Mouse (Mus musculus) E14TG2a.4 (cell line): ENCODE results near the gene Csnk1g1.
A peak's percentile ranks its signal among the peaks of the same experiment; 100 is the strongest.

Source experiments
- H3K27me3 ChIP-seq: 2 replicates; pipeline ENCODE4 v1.6.1; 2014; ENCODE audit warnings: low read length, control low read depth; ENCODE audit not compliant: insufficient read depth
- H3K36me3 ChIP-seq: 2 replicates; pipeline ENCODE4 v1.6.1; 2014; ENCODE audit warnings: low read length, control low read depth; ENCODE audit not compliant: insufficient read depth
- H3K4me1 ChIP-seq: replicated peaks from 2 replicates; pipeline ENCODE4 v1.6.1; 2014; ENCODE audit warnings: low read depth, low read length, control low read depth
- H3K4me3 ChIP-seq: replicated peaks from 2 replicates; pipeline ENCODE4 v1.5.1; 2014; ENCODE audit warnings: mild to moderate bottlenecking, low read length
- H3K9me3 ChIP-seq: 2 replicates; pipeline ENCODE4 v1.6.1; 2014; ENCODE audit warnings: low read length, control low read depth
- CTCF ChIP-seq: conservative IDR thresholded peaks from 2 replicates; pipeline ENCODE4 v1.5.1; 2014; ENCODE audit warnings: low read length
- NANOG ChIP-seq: IDR thresholded peaks from 2 replicates; pipeline ENCODE4 v1.6.1; 2014; ENCODE audit warnings: borderline replicate concordance, low read length, mixed read lengths
- POU5F1 ChIP-seq: IDR thresholded peaks from 2 replicates; pipeline ENCODE4 v1.6.1; 2014; ENCODE audit warnings: low read length, borderline replicate concordance

The Csnk1g1 gene

DNA sequence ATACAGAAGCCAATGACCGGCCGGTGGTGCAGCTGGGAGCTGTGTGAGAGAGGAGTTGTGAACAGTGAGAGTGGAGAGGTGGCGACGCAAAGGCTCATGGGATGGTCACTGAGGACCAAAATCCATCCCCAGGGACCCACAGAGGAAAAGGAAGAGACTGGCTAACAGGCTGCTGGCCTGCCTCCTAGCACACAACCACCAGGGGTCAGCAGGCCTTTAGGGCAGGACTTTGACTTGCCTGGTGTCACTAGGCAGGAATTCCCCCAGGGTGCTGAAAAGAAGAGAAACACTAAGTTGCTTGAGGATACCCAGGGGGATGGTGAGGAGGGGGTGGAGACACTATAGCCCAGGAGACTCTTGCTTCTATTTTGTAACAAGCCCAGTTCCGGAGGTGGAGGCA lies 158.8 kb downstream of the Csnk1g1 start:
- Histone ChIP-seq H3K27me3 (peaks cover 28% of the 10 kb centered on the region), H3K4me3 (no peak overlapping the region), H3K9me3 (no peaks in the 10 kb centered on the region), H3K36me3 (peaks cover 48% of the 10 kb centered on the region), H3K4me1 (peaks cover 54% of the 10 kb centered on the region)
- TF ChIP-seq NANOG (no peak), CTCF (peak; percentile 39)

DNA sequence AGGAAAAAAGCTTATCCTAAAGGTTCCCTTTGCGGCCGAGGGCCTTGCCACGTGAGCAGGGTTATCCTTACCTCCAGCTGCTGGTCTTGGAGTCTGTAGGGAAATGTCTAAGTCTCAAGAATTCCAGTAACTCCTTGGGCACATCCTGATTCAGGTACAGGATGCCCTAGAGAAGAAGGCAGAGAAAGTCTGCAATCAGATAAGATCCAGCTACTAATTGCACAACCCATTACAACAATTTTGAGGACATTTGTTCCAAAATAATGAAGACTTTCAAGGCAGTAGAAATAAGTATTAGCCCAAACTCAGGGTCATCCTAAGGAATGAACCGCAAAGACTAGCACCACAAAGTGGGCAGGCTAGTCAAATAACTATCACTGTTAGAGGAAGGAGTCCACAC lies 159.3 kb downstream of the Csnk1g1 start:
- H3K4me1 ChIP-seq, result peaks cover 49% of the 10 kb centered on the region

DNA sequence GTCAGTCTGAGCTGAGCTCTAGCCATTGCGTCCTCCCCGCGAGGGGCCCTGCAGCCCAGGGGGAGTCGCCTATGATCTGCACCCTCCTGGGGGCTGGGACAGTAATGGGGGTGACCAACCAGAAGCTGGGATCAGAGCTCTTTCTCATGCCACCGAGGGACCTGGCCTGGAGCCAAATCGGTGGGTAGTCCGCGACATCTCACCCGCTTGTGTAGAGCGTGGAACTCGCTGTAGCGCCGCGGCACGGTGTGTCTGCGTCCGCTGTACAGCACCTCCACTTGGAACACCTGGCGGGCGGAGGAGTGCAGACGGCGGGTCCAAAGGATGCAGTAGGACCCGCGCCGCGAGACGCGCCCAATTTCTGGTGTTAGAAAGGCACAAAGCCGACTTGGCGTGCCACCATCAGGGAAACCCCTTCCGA lies 160.3 kb downstream of the Csnk1g1 start:
- Histone ChIP-seq H3K27me3 (peaks cover 35% of the 10 kb centered on the region), H3K9me3 (no peaks in the 10 kb centered on the region), H3K4me3 (peak overlapping the region; percentile 92), H3K4me1 (peaks cover 48% of the 10 kb centered on the region), H3K36me3 (peaks cover 33% of the 10 kb centered on the region)
- no peak for TF ChIP-seq CTCF

More for the DNA sequence above, 159.3 kb downstream of the Csnk1g1 start:
- TF ChIP-seq CTCF (no peak), NANOG (no peak), POU5F1 (no peak)
- Histone ChIP-seq H3K27me3 (peaks cover 33% of the 10 kb centered on the region), H3K4me3 (no peak overlapping the region), H3K36me3 (peaks cover 43% of the 10 kb centered on the region), H3K9me3 (no peaks in the 10 kb centered on the region)

DNA sequence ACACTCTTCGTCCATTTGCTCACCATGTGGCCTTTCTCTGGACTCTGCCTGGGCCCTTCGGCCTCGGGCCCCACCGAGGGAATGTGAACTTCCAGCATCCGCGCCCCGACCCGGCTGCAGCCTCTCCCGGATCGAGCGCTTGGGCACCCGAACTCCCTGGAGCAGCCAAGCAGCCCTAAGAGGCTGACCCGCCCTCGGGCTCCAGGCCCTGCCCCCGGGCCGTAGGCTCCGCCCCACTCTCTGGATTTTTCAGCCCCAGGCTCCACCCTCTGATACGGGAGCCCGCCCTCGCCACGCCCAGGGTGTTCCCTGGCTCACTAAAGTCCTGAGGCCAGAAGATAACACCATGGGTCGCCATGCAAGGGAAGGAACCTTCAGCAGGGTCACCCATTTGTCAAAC lies 160.9 kb downstream of the Csnk1g1 start, which contains the start of gene Snx22:
Gene Snx22, minus strand, starts transcription at position 137 of the 400 bp plus-strand sequence.
- peaks cover 27% of the 10 kb centered on the region for H3K36me3 ChIP-seq
- peaks cover 43% of the 10 kb centered on the region for H3K4me1 ChIP-seq
- H3K27me3 ChIP-seq, result peaks cover 35% of the 10 kb centered on the region
- H3K4me3 ChIP-seq, result peak within 1 kb of the TSS; percentile 92
- TF ChIP-seq NANOG (no peak), CTCF (no peak), POU5F1 (no peak)
- H3K9me3 ChIP-seq, result peaks cover 6% of the 10 kb centered on the region

DNA sequence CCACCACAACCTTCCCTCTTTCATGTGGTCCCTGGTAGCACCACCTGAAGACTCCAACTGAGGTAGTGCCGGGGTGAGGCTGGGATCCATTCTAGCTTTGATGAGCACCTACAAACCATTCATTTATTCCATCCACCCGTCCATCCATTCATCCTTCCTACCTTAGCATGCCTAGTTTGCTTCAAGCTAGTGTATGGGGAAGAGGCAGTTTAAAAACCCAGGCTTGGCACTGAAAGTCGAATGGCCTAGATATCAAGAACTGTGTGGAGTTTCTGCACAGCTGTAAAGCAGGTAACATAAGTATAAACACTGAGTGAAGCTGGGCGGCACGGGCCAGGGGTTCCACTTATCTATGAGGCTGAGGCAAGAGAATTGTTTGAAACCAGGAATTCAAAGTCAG lies 161.4 kb downstream of the Csnk1g1 start:
- Histone ChIP-seq H3K9me3 (peaks cover 7% of the 10 kb centered on the region), H3K4me3 (no peak overlapping the region; the same call in 1 of the 2 replicates)

DNA sequence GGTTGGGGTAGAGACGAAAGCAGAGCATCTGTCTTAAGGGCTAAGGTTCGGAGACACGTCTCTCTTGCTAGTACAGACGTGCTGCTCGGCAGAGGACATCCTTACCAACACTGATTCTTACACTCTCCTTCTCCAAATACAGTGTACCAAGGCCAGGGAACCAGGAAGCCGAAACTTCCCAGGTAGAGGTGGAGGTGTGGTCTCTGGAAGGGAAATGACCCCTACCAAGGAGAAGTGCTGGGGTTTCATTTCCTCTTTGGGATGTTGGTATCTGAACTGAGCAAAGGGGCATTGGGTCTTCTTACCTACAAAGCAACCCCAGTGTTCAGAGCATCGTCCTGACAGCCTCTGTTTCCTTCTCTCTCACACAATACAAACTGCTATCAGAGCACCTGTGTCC lies 164.0 kb downstream of the Csnk1g1 start:
- H3K36me3 ChIP-seq, result no peaks in the 10 kb centered on the region
- TF ChIP-seq NANOG (no peak), POU5F1 (no peak), CTCF (no peak)

More for the DNA sequence above, 161.4 kb downstream of the Csnk1g1 start:
- Histone ChIP-seq H3K36me3 (peaks cover 24% of the 10 kb centered on the region), H3K27me3 (peaks cover 37% of the 10 kb centered on the region), H3K4me1 (peaks cover 41% of the 10 kb centered on the region)
- TF ChIP-seq CTCF (no peak), NANOG (no peak), POU5F1 (no peak)

DNA sequence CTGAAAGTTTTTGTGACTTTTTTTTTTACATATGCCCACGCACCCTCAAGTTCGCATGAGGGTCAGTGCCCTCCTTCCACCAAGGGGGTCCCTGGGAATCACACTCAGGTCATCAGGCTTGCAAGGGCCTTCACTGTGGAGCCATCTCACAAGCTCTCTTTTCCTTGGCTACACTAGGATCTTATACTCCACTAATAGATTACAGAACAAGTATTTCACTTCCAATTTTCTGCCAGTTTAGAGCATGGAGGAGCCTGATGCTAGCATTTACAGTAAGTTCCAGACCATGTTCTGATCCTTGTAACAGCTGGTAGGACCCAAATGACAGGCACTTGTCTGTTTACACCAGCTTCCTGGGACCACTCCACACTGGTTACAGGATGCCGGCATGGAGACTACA lies 169.3 kb downstream of the Csnk1g1 start:
- no peak for TF ChIP-seq CTCF
- peaks cover 15% of the 10 kb centered on the region for H3K27me3 ChIP-seq
- H3K4me1 ChIP-seq, result no peaks in the 10 kb centered on the region; the same call in 1 of the 2 replicates
- H3K36me3 ChIP-seq, result no peaks in the 10 kb centered on the region
- H3K9me3 ChIP-seq, result peaks cover 7% of the 10 kb centered on the region
- no peak overlapping the region for H3K4me3 ChIP-seq

More for the DNA sequence above, 164.0 kb downstream of the Csnk1g1 start:
- Histone ChIP-seq H3K27me3 (peaks cover 31% of the 10 kb centered on the region), H3K9me3 (peaks cover 7% of the 10 kb centered on the region), H3K4me3 (no peak overlapping the region), H3K4me1 (peaks cover 26% of the 10 kb centered on the region)

DNA sequence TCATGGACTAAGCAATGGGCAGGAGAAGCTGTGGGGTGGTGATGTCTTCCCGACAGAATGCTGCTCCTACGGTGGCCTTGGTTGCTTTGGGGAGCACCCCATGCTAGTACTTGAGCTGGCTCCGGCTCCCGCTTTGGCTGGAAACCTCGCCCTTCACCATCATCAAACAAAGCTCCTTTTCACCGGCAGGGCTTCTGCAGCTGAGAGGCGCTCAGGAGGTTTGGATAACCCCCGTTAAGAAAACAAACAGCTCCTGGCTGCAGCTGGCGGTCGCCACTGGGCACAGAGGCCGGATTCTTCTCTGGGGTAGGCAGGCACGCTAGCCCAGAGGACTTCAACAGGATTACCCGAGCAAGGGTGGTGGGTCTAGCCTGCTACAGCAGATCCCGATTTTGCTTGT lies 169.8 kb downstream of the Csnk1g1 start:
- no peaks in the 10 kb centered on the region; the same call in 1 of the 2 replicates for H3K4me1 ChIP-seq
- H3K27me3 ChIP-seq, result peaks cover 13% of the 10 kb centered on the region
- H3K36me3 ChIP-seq, result no peaks in the 10 kb centered on the region
- no peak for TF ChIP-seq NANOG
- no peak for TF ChIP-seq POU5F1
- no peak for TF ChIP-seq CTCF
- peaks cover 7% of the 10 kb centered on the region for H3K9me3 ChIP-seq
- no peak overlapping the region for H3K4me3 ChIP-seq

DNA sequence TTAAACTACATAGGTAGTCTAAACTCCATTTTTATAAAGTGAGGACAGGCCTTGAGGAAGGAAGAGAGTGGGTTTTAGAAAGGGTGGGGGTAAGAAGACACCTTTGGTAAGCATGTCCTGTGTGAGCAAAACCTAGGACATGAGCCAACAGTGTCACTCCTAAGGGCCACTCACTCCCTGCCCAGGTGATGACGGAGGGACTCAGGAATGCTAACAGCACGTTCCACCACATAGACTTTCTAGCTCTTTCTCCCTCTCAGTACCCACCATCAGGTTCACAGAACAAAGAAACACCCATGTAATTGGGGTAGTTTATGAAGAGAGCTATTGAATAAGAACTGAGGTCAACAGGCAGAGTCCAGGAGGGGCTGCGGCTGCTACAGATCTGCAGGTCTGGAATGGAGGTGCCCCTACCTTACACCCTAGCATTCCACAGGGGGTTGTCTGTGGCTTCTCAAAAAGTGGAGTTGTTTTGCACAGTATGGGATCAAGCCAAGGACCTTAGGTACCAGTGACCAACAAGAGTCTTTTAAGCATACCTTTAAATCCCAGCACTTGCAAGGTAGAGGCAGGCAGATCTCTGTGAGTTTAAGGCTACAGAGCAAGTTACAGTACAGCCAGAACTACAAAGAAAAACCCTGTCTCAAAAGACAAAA lies 172.2 kb downstream of the Csnk1g1 start:
- Histone ChIP-seq H3K36me3 (no peaks in the 10 kb centered on the region), H3K4me1 (peaks cover 5% of the 10 kb centered on the region), H3K4me3 (no peak overlapping the region), H3K27me3 (peaks cover 10% of the 10 kb centered on the region), H3K9me3 (peaks cover 6% of the 10 kb centered on the region)
- TF ChIP-seq NANOG (no peak), POU5F1 (no peak), CTCF (no peak)
